Mouse (Mus musculus): Measurements from ENCODE around the gene Il27ra.
"Not testable (repeated sequence)": the region's sequence is repeated elsewhere in the genome, so short reads cannot be mapped to it uniquely, and the experiment has no call there.

Il27ra gene

GRCm38 (mm10) chr8:83995973-83996372, 46.4 kb downstream of the Il27ra start:
- DNase-seq (ENCODE audit: low spot score): no peak

DNA sequence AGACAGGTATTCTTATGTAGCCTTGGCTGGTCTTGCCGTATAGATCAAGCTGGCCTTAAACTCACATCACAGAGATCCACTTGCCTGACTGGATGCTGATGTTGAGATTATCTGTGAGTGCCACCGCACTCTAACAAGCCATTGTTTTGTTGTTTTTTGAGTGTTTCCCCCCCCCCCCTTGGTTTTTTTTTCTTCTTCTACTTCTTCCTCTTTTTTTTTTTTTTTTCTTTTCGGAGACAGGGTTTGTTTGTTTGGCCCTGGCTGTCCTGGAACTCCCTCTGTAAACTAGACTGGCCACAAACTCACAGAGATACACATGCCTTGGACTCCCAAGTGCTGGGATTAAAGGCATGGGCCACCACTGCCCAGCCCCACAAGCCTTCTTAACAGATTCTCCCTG, 48.4 kb downstream of the Il27ra start:
- no peak for DNase-seq (ENCODE audit: low spot score)

- DNase-seq (ENCODE audit: low spot score): no peak
These were observed 49.9 kb downstream of the Il27ra start for GRCm38 (mm10) chr8:83992488-83992887.

DNA sequence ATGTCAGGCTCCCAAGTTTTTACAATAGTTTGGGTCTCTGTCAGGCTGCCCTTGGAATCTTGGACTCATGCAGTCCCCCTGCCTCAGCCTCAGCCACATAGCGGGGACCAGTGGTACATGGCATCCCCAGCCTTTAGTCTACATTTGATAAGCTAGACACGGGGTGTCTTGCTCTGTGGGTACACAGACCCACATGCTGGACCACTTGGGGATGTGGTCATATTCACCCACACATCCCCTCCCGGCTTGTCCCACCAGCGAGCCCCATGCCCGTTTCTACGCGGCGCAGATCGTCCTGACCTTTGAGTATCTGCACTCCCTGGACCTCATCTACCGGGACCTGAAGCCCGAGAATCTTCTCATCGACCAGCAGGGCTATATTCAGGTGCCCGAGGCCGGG, 52.2 kb downstream of the Il27ra start:
- no peak for DNase-seq (ENCODE audit: low spot score)

DNA sequence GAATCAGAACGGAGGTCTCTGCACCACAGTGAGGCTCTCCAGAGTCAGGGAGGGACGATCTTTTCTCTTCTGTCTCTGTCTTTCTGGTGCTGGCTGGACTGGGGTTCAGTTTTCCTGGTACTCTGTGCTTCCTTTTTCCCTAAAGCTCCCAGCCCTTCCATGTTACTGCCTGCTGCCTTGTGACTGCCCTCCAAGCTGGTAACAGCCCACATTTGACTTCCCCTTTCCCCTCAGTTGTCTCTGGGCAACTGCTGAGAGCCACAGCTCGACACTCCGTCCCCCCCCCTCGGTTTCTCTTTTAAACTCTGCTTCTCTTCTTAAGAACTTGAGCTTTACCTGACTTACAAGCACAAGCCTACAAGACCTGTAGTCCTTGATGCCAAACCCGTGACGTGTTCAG, 53.1 kb downstream of the Il27ra start:
- no peak for DNase-seq (ENCODE audit: low spot score)

DNA sequence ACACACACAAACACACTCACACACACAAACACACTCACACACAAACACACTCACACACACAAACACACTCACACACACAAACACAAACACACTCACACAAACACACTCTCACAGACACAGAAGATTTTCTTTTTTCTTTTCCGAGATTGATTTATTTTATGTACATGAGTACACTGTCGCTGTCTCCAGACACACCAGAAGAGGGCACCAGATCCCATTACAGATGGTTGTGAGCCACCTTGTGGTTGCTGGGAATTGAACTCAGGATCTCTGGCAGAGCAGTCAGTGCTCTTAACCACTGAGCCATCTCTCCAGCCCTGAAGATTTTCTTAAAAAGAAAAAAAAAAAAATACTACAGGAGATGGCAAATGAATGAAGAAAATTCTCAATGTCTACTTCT, 59.2 kb downstream of the Il27ra start:
- not testable (repeated sequence) for DNase-seq (ENCODE audit: low spot score)

GRCm38 (mm10) chr8:83982449-83982848, 59.9 kb downstream of the Il27ra start:
- DNase-seq (ENCODE audit: low spot score): no peak

- no peak for DNase-seq (ENCODE audit: low spot score)
These were observed 60.9 kb downstream of the Il27ra start for GRCm38 (mm10) chr8:83981533-83981932.

DNA sequence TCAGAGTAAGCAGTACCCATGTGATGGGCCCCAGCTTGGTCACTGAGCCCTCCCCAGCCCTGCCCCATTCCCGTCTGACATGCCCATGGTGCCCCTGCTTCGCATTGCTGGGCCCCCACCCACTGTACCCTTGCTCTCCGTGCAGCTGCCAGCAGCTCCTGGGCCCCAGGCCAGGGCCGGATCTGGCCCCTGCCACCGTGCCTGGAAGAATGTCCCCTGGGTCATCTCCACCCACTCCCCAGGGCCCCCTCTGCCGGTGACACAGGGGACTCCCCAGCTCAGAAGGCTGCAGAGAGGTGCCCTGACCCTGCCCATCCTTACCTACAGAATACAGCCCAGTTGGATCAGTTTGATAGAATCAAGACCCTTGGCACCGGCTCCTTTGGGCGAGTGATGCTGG, 61.5 kb downstream of the Il27ra start:
- no peak for DNase-seq (ENCODE audit: low spot score)

All from layer of hippocampus, adult 11-12 months (tissue).